Mouse (Mus musculus): ENCODE results near the gene Hbp1. TPM values are rescaled to one million over a fixed set of nuclear protein-coding genes. Genes with fewer than 3 reads are reported as not detected.

The Hbp1 gene
- polyA plus RNA-seq, 1 experiment: 57.8 TPM

DNA sequence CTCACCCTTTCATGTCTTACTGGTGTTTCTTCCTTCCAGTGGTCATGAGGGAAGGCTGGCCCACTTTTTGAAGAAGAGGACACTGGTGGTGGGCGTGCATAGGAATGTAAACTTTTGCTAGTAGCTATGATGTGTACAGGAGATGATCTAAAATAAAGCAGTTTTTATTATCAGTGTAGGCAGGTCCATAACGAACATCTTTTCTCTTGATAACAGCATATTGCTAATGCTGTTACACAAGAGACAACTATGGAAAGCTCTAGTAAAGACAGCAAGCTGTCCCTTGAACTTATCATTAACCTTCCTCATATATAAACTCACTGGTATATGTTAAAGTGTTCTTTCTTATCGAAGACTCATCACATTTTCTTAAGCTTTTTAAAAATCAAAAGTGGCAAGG lies 12.7 kb downstream of the Hbp1 start:
- Histone ChIP-seq H3K4me1 (ENCODE audit: control insufficient read depth, insufficient read depth, insufficient read length, low read length) (no peaks in the 10 kb centered on the region; the same call in 1 of the 2 replicates), H3K27ac (replicated peaks; ENCODE audit: low read depth, low read length) (no peak overlapping the region), H3K4me3 (ENCODE audit: insufficient read depth, low read depth, low read length) (no peak overlapping the region)

DNA sequence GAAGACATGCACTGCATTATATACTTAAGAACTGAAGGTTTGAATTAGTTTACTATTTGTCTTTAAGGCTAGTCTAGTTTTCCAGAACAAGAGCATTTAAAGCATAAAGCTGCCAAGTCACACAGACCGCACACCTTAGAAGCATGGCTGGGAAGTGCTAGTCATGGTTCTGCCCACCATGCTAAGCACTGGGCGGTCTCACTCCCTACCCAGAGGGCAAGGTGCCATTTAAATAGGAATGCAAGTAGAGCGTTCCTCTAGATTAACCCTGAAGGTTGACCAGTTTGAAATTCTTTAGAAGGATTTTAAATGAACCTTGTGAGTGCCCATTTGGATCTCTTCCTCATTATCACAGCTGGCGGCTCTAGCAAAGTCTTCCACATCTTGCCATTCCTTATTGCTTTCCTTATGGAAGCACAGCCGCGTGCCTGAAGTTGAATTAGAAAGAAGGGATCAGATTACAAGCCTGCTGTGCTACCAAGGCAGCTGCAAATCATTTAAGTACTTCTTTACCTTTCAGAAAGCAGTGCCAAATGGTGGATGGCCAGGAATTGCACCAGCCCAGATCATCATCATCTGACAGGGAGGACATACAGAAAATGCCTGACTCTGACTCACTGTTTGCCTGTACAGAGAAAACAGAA lies 13.6 kb downstream of the Hbp1 start:
- no peak overlapping the region for H3K4me3 ChIP-seq (ENCODE audit: insufficient read depth, low read depth, low read length)
- no peaks in the 10 kb centered on the region; the same call in 1 of the 2 replicates for H3K4me1 ChIP-seq (ENCODE audit: control insufficient read depth, insufficient read depth, insufficient read length, low read length)
- no peak overlapping the region for H3K27ac ChIP-seq (replicated peaks; ENCODE audit: low read depth, low read length)

DNA sequence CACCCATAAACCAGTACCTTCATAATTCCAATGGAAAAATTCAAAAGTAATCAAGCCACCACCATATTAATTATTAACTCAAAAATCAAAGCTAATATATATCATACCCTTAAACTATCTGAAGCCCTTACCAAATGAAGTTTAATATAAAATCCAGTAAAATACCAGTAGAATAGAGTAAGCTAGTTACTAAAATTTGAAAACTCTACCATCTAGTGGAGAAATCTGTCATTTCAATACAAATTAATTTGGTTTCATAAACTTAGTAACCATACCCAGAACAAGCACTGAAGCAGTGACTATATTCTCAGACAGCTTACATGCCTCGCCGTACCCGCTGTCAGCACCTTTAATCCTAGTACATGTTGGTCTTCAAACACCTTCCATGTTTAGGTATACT lies 18.5 kb downstream of the Hbp1 start:
- H3K4me3 ChIP-seq (ENCODE audit: insufficient read depth, low read depth, low read length): no peak overlapping the region
- no peaks in the 10 kb centered on the region for H3K4me1 ChIP-seq (ENCODE audit: control insufficient read depth, insufficient read depth, insufficient read length, low read length)
- H3K27ac ChIP-seq (replicated peaks; ENCODE audit: low read depth, low read length): no peak overlapping the region

DNA sequence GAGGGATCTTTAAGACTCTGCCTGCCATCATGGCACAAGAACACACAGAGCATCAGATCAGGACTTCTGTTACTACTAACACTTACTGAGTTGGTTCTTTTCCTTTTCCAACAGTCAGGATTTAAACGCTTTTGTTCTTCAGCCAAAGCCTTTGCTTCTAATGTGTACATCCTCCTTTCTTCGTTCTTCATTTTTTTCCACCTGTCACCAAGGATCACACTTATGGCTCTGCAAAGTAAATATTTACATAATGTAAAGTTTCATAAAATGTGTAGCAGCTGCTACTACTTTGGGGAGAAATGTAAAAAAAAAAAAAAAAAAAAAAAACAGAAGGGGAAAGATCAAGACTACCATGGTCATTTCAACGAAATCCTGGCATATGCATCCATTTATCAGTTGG lies 21.8 kb downstream of the Hbp1 start:
- H3K4me3 ChIP-seq (ENCODE audit: insufficient read depth, low read depth, low read length): no peak overlapping the region
- no peak overlapping the region for H3K27ac ChIP-seq (replicated peaks; ENCODE audit: low read depth, low read length)

DNA sequence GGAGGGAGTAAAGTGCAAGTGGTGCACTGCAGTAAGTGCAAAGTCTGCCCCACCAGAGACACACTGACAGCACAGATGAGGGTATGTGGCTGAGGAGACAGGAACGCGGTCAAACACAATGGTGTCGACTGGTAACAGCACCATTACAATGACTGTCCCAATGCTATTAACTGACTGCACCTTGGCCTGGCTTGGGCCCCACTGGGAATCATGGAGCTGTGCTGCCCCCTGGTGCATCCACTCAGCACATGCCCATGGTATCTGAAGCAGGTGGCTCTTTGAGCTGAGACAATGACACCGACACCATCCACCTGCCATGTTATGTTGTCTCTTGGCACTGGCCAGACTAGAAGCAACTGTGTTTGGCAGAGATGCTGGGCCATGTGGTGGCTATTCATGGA lies 23.7 kb downstream of the Hbp1 start:
- H3K27ac ChIP-seq (replicated peaks; ENCODE audit: low read depth, low read length): no peak overlapping the region
- H3K4me3 ChIP-seq (ENCODE audit: insufficient read depth, low read depth, low read length): no peak overlapping the region
- no peaks in the 10 kb centered on the region for H3K4me1 ChIP-seq (ENCODE audit: control insufficient read depth, insufficient read depth, insufficient read length, low read length)

More for the DNA sequence above, 21.8 kb downstream of the Hbp1 start:
- no peaks in the 10 kb centered on the region for H3K4me1 ChIP-seq (ENCODE audit: control insufficient read depth, insufficient read depth, insufficient read length, low read length)

DNA sequence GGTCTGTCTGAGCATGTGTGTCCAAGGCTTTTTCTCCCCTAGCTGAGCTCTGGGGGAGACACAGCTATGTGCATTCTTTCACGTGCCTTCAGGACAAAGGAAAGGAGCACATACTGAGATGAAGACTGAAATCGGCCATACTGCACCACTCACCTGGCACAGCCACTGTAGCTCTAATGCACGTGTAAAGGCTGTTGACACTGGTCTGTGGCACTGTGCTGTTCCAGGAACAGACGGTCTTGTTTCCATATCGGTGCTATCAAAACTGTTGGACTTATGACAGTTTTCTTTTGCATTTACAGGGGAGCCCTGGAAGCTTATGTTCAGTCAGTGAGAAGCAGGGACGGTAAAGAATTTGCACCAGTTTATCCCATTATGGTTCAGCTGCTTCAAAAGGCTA lies 25.0 kb downstream of the Hbp1 start:
- Histone ChIP-seq H3K27ac (replicated peaks; ENCODE audit: low read depth, low read length) (no peak overlapping the region), H3K4me1 (ENCODE audit: control insufficient read depth, insufficient read depth, insufficient read length, low read length) (no peaks in the 10 kb centered on the region), H3K4me3 (ENCODE audit: insufficient read depth, low read depth, low read length) (no peak overlapping the region)

DNA sequence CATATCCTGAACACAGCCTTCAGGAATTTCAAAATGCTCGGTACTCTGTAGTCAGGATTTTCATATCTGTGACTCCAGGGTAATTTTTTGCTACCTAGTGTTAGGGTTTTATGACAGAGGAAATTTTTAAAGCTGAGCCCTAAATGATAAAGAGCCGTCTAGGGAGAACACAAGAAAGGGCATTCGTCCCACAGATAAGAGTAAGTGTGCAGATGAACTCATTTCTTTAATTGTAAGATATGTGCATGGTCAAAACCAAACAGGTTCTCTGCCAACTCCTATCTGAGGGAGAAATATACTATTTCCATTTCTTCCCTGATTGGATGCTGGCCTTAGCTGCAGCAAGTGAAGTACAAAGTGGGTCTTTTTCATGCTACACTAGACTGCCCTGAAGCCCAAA lies 26.2 kb downstream of the Hbp1 start:
- no peaks in the 10 kb centered on the region for H3K4me1 ChIP-seq (ENCODE audit: control insufficient read depth, insufficient read depth, insufficient read length, low read length)
- H3K4me3 ChIP-seq (ENCODE audit: insufficient read depth, low read depth, low read length): no peak overlapping the region
- no peak overlapping the region for H3K27ac ChIP-seq (replicated peaks; ENCODE audit: low read depth, low read length)

DNA sequence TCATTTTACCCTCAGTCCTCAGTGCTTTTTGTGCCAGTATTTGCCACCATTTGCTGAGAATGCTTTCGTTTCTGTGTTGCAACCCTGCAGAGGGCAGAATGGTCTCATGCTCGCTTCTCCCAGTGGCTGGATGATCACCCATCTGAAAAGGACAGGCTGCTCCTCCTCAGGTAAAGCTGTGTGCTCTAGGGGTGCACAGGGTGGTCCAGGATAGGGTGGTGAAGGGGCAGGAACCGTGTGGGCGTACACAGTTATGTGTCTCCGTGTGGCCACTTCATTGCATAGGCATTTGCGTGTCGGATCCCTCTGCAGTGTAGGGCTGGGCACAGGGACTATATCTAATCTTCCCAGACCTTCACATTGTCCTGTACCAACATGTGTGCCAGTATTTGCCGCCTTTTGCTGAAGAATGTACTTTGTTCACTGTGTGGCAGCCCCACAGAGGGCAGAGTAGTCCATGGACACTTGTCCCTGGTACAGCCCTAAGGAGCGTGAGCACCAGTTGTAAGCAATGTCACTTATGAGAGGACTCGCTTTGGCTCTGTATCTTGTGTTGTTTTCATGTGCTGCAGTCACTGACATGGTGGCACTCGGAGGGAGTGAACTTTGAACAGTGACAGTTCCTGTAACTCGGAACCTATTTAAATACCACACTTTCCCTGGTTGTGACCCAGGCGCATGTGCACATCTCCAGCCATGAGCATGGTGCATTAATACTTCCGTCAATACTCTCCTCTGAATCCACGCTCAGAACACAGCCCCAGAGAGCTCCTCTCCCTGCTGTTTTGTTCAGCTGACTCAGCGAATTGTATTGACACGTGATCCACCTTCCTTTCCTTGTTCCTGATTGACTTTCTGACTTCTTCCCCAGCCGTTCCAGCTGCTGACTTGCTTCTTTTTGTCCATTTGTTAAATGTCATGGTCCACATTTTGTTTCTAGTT lies 29.6 kb downstream of the Hbp1 start:
- no peaks in the 10 kb centered on the region for H3K4me1 ChIP-seq (ENCODE audit: control insufficient read depth, insufficient read depth, insufficient read length, low read length)
- no peak overlapping the region for H3K27ac ChIP-seq (replicated peaks; ENCODE audit: low read depth, low read length)
- H3K4me3 ChIP-seq (ENCODE audit: insufficient read depth, low read depth, low read length): no peak overlapping the region

DNA sequence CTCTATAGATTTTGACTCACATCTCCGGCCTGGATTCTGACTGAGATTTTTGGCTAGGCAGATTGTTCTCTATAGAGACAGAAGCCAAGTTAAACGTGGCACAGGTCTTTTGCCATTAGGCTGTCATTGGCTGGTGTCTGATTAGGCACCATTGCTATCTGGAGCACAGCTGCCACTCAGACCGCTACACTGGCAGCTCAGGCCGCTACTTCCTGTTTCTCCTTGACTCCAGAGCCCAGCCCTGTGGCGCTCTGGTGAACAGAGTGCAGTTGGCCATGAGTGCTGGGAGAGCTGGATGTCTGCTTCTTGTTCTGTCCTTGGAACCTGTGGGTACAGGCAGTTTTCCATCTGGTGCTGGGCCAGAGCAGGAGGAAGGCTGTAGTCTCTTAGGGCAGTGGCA lies 33.1 kb downstream of the Hbp1 start:
- Histone ChIP-seq H3K4me1 (ENCODE audit: control insufficient read depth, insufficient read depth, insufficient read length, low read length) (no peaks in the 10 kb centered on the region), H3K27ac (replicated peaks; ENCODE audit: low read depth, low read length) (no peak overlapping the region), H3K4me3 (ENCODE audit: insufficient read depth, low read depth, low read length) (no peak overlapping the region)

DNA sequence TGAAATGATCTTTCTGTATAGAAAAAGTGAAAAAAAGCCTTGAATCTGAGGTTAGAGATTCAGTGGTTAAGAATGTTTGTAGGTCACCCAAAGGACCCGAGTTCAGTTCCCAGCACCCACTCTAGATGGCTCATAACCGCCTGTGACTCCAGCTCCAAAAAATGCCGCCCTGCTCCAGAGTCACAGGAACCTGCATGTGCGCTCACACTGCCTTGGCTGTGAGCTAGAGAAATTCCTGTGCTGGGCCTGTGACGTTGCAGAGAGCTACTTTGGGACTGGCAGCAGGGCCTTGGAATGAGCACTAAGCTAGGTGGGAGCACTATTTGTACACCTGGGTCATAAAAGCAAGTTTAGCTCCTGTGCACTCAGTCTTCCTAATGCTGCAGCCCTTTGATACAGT lies 33.6 kb downstream of the Hbp1 start:
- Histone ChIP-seq H3K4me3 (ENCODE audit: insufficient read depth, low read depth, low read length) (no peak overlapping the region), H3K27ac (replicated peaks; ENCODE audit: low read depth, low read length) (no peak overlapping the region)

DNA sequence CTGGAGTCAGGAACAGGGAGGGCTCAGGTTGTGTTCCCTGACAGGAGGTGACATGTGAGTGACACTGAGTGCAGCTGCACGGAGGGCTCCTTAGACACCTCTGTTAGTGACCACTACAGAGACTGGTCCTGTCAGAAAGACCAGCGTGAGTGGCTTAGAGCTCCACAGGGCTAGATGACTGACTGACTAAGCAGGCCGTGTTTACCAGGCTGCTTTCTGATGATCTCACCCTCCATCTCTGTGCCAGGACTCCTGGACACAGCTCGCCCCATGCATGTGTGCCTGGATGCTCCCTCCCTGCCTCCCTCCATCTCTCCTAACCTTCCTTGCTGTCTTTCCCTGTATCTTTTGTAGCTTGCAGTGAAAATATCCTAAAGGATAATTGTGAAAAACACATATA lies 36.7 kb downstream of the Hbp1 start:
- Histone ChIP-seq H3K27ac (replicated peaks; ENCODE audit: low read depth, low read length) (no peak overlapping the region), H3K4me1 (ENCODE audit: control insufficient read depth, insufficient read depth, insufficient read length, low read length) (no peaks in the 10 kb centered on the region), H3K4me3 (ENCODE audit: insufficient read depth, low read depth, low read length) (no peak overlapping the region)

More for the DNA sequence above, 33.6 kb downstream of the Hbp1 start:
- no peaks in the 10 kb centered on the region for H3K4me1 ChIP-seq (ENCODE audit: control insufficient read depth, insufficient read depth, insufficient read length, low read length)

DNA sequence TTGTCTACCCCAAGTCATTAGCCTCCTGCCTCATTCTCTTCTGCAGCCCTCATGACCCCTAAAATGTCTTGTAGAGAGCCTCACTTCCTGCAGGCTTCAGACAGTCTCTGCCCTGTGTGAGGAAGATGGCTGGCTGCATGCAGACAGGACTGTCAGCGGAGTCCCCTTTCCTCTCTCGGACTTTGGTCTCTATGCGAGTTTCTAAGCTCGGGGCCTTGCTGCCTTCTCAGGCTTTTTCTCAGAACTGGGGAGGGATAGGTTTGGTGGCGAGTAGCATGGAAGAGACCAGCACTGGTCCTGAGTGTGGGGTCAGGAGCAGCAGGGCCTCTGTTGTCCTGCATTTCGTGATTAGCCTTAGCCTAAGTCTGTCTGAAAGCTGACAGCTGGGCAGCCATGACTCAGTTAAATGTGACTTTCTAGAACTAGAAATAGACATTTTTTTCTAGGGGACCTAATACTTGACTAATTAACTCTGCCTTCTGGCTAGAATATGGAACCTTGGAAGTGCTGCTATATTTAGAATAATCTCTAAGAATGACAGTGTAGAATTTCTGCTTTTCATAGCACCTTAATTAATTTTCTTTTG lies 37.3 kb downstream of the Hbp1 start:
- no peak overlapping the region for H3K4me3 ChIP-seq (ENCODE audit: insufficient read depth, low read depth, low read length)
- no peak overlapping the region for H3K27ac ChIP-seq (replicated peaks; ENCODE audit: low read depth, low read length)
- H3K4me1 ChIP-seq (ENCODE audit: control insufficient read depth, insufficient read depth, insufficient read length, low read length): no peaks in the 10 kb centered on the region

DNA sequence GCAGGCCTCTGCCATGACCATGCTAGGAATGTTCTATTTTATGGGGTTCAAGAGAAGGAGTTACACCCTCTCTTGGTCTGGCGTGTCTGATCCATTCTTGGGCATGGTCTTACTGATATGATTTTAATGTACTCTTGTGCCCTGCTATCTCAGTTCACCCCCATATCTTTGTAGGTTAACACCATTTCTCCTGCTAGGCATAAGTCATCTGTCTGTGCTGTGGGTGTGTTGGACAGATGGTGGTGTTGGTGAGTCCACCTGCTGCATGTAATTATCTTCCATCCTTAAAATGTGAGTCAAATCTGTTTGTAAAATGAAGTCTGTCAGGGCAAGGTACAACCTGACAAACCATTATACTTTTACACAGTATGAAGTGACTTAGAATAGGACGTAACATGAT lies 42.9 kb downstream of the Hbp1 start:
- Histone ChIP-seq H3K4me3 (ENCODE audit: insufficient read depth, low read depth, low read length) (no peak overlapping the region), H3K27ac (replicated peaks; ENCODE audit: low read depth, low read length) (no peak overlapping the region), H3K4me1 (ENCODE audit: control insufficient read depth, insufficient read depth, insufficient read length, low read length) (no peaks in the 10 kb centered on the region)

DNA sequence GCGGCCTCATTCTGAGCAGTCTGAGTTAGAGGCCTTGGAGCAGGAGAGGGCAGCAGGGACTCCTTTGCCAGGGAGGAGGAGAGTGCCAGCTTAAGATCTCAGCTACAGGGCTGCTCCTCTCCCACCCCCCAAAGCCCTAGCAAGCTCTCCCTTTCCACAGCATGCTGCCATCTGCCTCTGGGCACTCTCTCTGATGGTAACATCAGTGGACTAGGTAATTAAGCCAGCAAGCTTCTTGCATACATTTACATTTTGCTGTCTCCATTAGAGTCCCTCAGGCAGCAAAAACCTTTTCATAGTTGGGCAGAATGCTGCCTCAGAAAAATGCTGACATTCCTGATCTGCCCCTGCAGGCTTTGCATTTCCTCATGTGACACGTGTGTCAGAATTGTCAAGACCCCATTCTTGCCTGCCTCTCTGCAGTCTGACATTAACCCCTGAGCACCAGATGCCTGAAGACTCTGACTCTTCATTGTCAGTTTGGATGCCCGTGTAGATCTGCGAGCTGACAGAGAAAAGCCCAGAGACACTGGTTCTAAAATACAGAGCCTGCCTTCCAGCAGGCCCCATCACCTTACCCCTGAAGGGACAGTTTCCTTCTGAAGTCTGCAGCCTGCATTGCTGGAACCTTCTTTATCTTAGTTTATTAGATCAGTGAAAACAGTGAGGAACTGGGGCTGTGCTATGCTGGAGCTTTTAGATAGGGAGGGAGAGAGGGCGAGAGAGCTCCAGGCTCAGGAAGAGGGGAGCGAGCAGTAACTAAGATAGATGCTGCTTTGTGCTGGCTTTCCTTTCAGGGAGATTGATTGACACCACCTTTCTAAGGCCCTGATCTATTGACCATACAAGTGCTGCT lies 44.4 kb downstream of the Hbp1 start:
- no peaks in the 10 kb centered on the region for H3K4me1 ChIP-seq (ENCODE audit: control insufficient read depth, insufficient read depth, insufficient read length, low read length)
- H3K27ac ChIP-seq (replicated peaks; ENCODE audit: low read depth, low read length): no peak overlapping the region
- H3K4me3 ChIP-seq (ENCODE audit: insufficient read depth, low read depth, low read length): no peak overlapping the region

DNA sequence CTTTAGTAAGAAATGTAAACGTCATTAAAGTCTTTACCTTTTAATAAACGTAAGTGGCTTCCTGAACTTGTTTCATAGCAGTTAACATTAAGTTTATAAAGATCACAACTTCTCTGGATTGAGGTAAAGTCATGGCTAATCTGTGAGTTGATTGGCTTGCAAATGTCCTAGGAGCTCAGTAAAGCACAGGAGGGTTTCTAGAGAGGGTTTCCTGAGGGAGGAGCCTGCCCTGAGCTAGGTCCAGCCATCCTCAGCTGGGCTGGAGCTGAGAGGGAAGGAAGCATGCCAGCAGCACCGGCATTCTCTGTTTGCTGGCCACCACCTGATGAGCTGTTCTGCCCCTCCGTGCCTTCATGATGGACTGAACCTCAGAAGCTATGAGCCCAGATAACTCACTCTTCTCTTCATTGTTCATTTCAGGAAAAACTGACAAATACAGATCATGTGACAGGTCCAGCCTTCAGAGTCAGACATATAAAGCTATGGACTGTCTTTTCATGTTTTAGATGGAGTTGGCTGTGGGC lies 49.9 kb downstream of the Hbp1 start:
- Histone ChIP-seq H3K4me3 (ENCODE audit: insufficient read depth, low read depth, low read length) (no peak overlapping the region), H3K4me1 (ENCODE audit: control insufficient read depth, insufficient read depth, insufficient read length, low read length) (no peaks in the 10 kb centered on the region), H3K27ac (replicated peaks; ENCODE audit: low read depth, low read length) (no peak overlapping the region)

Data from brown adipose tissue, adult 24 weeks (tissue).